Mouse (Mus musculus) limb, embryonic 12.5 days (tissue): Measurements from ENCODE around the gene Aldh1a3. TPM values are rescaled to one million over a fixed set of nuclear protein-coding genes. Genes with fewer than 3 reads are reported as not detected.

Experiments used
- ATAC-seq: fragments of 200-750 bp; cut with Nextera tagmentation; 2 replicates; pipeline ENCODE4 v1.8.0; 2017; ENCODE audit warnings: low read depth, moderate TSS enrichment; ENCODE audit not compliant: insufficient number of reproducible peaks, insufficient read depth, low FRiP score, low TSS enrichment
- H3K27ac ChIP-seq: fragments of 300-500 bp; sonication (generic); 2 replicates; pipeline ENCODE4 v1.5.1; 2016; ENCODE audit warnings: mild to moderate bottlenecking, moderate library complexity
- H3K27me3 ChIP-seq: fragments of 300-500 bp; sonication (generic); 2 replicates; pipeline ENCODE4 v1.6.1; 2016; ENCODE audit warnings: mild to moderate bottlenecking, moderate library complexity
- H3K36me3 ChIP-seq: fragments of 300-500 bp; sonication (generic); 2 replicates; pipeline ENCODE4 v1.6.1; 2016; ENCODE audit warnings: mild to moderate bottlenecking, moderate library complexity
- H3K4me1 ChIP-seq: fragments of 300-500 bp; sonication (generic); replicated peaks from 2 replicates; pipeline ENCODE4 v1.6.1; 2016
- H3K4me2 ChIP-seq: fragments of 300-500 bp; sonication (generic); 2 replicates; pipeline ENCODE4 v1.6.1; 2016; ENCODE audit warnings: mild to moderate bottlenecking, moderate library complexity
- H3K4me3 ChIP-seq: fragments of 300-500 bp; sonication (generic); replicated peaks from 2 replicates; pipeline ENCODE4 v1.5.1; 2016; ENCODE audit warnings: mild to moderate bottlenecking
- H3K9ac ChIP-seq: fragments of 300-500 bp; sonication (generic); replicated peaks from 2 replicates; pipeline ENCODE4 v1.6.1; 2016; ENCODE audit warnings: mild to moderate bottlenecking, moderate library complexity
- H3K9me3 ChIP-seq: fragments of 300-500 bp; sonication (generic); 2 replicates; pipeline ENCODE4 v1.6.1; 2016; ENCODE audit warnings: mild to moderate bottlenecking, moderate library complexity
- WGBS: fragments of 180-500 bp; shearing (Covaris S2); methylation state at CpG from one replicate; pipeline ENCODE4 v1.1.7; 2016; 5-methylcytosine and 5-hydroxymethylcytosine counted together
- polyA plus RNA-seq: library from polyadenylated mRNA; unstranded; fragments of >200 nt; fragmentation: Nextera tagmentation; extraction: Ambion mirVana; gene quantifications from 2 replicates; pipeline ENCODE4 v1.2.1, GENCODE M21; 2016

Gene Aldh1a3
- polyA plus RNA-seq, 1 experiment from 2014 or later = 6.8 TPM

- H3K4me3 ChIP-seq = no peak overlapping the region
- no peak overlapping the region for H3K4me2 ChIP-seq
- no peak overlapping the region for H3K27ac ChIP-seq
- H3K4me1 ChIP-seq = no peaks in the 10 kb centered on the region
- H3K9ac ChIP-seq = no peak overlapping the region
- no peaks in the 10 kb centered on the region for H3K36me3 ChIP-seq
- H3K9me3 ChIP-seq = no peaks in the 10 kb centered on the region
- no peaks in the 10 kb centered on the region; the same call in 1 of the 2 replicates for H3K27me3 ChIP-seq
- 83% methylated on average over 7 of the region's 7 CpGs for WGBS
- ATAC-seq = no peak
These were observed 14.2 kb downstream of the Aldh1a3 start for GRCm38 (mm10) chr7:66413093-66413492.

GRCm38 (mm10) chr7:66409433-66409832, 17.9 kb downstream of the Aldh1a3 start:
- H3K4me1 ChIP-seq = peaks cover 11% of the 10 kb centered on the region
- no peak overlapping the region for H3K4me3 ChIP-seq
- H3K27me3 ChIP-seq = no peaks in the 10 kb centered on the region; the same call in 1 of the 2 replicates
- H3K4me2 ChIP-seq = no peak overlapping the region
- no peaks in the 10 kb centered on the region for H3K36me3 ChIP-seq
- no peak overlapping the region for H3K9ac ChIP-seq
- H3K9me3 ChIP-seq = no peaks in the 10 kb centered on the region
- 67% methylated on average over 6 of the region's 6 CpGs for WGBS
- peak; percentile 9; the same call in 1 of the 2 replicates for ATAC-seq
- no peak overlapping the region for H3K27ac ChIP-seq

- no peak overlapping the region for H3K9ac ChIP-seq
- 59% methylated on average over 8 of the region's 8 CpGs for WGBS
- H3K4me1 ChIP-seq = peaks cover 19% of the 10 kb centered on the region
- H3K4me2 ChIP-seq = no peak overlapping the region
- peaks cover under 1% of the 10 kb centered on the region for H3K27me3 ChIP-seq
- H3K9me3 ChIP-seq = no peaks in the 10 kb centered on the region
- H3K36me3 ChIP-seq = no peaks in the 10 kb centered on the region
- no peak overlapping the region for H3K4me3 ChIP-seq
- H3K27ac ChIP-seq = no peak overlapping the region
- no peak for ATAC-seq
These were observed 20.3 kb downstream of the Aldh1a3 start for GRCm38 (mm10) chr7:66406971-66407370.

DNA sequence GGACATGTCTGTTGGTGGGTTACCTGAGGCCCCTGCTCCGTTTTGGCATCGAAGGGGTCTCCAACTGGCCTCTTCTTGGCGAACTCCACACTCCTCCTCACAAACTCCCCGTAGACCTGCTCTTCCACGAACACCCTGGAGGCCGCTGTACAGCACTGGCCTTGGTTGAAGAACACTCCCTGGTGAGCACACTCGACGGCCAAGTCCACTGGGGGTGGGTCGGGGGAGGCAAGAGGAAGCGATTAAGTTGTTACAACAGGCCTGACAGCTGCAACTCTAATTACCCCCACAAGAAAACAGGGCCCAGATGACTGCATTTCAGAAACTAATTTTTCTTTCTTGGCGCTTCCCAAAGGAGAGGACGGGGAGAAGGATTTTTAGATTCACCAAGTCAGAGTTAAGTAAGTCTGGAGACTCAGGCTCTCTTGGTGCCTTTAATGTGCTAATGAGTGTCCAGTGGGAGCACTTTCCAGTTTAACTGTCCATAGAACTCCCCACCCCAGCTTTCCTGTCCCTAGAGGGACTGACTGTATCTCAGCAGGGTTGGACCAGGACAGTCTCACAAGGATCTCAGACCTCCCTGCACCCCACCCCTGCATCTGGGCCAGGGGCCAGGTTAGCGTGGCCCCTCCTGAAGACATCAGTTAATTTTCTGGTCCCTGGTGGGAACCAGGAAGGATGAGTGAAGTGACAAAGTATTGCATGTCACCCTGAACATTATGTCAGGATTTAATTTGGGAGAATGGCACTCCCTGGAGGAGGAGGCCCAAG, 21.2 kb downstream of the Aldh1a3 start:
- 40% methylated on average over 13 of the region's 13 CpGs for WGBS
- Histone ChIP-seq H3K27ac (no peak overlapping the region), H3K4me3 (no peak overlapping the region), H3K9ac (no peak overlapping the region), H3K4me1 (peaks cover 24% of the 10 kb centered on the region), H3K36me3 (no peaks in the 10 kb centered on the region), H3K9me3 (no peaks in the 10 kb centered on the region), H3K4me2 (no peak overlapping the region), H3K27me3 (peaks cover 5% of the 10 kb centered on the region)
- no peak for ATAC-seq

- no peak overlapping the region for H3K27ac ChIP-seq
- 69% methylated on average over 11 of the region's 11 CpGs for WGBS
- no peak overlapping the region for H3K9ac ChIP-seq
- H3K9me3 ChIP-seq = no peaks in the 10 kb centered on the region
- H3K36me3 ChIP-seq = no peaks in the 10 kb centered on the region
- peaks cover 24% of the 10 kb centered on the region for H3K4me1 ChIP-seq
- H3K4me3 ChIP-seq = no peak overlapping the region
- ATAC-seq = no peak
- no peak overlapping the region for H3K4me2 ChIP-seq
- H3K27me3 ChIP-seq = peaks cover 5% of the 10 kb centered on the region
These were observed 21.8 kb downstream of the Aldh1a3 start for GRCm38 (mm10) chr7:66405541-66405940.

DNA sequence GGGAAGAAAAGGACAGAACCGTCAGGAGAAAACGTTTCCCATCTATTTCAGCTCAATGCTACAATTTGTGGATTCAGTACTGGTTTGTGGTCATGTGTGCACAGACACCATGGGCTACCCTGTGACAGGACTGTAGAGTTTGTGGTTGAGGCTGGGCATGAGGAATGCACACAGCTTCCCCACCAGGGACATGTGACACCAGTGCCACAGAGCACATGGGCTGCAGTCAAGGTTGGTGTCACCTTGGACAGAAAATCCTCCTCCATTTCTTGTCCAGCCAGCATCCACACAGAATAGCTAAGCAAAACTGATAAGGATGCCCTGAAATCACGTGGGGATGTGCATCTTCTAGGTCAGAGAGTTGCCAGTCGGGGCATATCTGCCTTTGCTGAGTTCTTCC, 22.5 kb downstream of the Aldh1a3 start:
- WGBS = 77% methylated on average over 4 of the region's 4 CpGs
- no peak overlapping the region for H3K9ac ChIP-seq
- no peaks in the 10 kb centered on the region for H3K36me3 ChIP-seq
- H3K4me1 ChIP-seq = peaks cover 30% of the 10 kb centered on the region
- H3K27me3 ChIP-seq = peaks cover 5% of the 10 kb centered on the region
- H3K4me3 ChIP-seq = no peak overlapping the region
- H3K9me3 ChIP-seq = no peaks in the 10 kb centered on the region
- H3K4me2 ChIP-seq = no peak overlapping the region
- ATAC-seq = no peak
- H3K27ac ChIP-seq = no peak overlapping the region; the same call in 1 of the 2 replicates

DNA sequence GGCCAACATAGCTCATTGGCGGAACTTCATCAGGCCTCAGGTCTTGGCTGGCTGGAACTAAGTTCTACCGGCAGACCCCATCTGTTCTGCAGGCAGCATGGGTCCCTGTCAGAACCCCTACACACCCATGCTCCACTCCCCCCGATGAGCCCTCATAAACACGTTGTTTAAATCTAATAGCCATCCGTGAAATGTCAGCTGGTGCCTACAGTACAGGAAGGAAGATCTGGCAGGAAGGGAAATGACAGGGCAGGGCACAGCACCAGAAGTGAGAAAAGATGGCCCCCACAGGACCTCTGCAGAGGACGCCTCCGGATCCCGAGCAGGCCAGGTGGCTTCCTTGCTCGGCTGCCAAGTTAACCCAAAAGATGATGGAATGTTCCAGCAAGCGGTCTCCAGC, 23.2 kb downstream of the Aldh1a3 start:
- 0 out of 2 replicates have a peak, but pooled peaks have one; percentile 19 for ATAC-seq

DNA sequence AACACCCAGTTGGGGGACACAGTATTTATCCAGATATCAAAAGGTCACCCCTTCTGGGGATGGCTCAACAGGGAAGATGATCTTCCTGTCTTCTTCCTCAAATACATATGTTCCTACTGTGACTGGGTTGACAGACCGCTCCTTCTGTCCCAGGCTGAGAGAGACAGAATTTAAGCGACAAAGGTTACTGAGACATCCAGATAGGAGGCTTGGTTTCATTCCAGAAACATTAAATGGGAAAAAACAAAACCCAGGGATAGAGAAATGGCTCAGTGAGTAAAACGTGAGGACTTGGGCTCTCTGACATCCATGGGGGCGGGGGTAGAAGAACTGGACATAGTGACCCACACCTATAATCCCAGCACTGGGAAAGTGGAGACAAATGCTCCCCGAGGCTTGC, 24.4 kb downstream of the Aldh1a3 start:
- H3K4me2 ChIP-seq = no peak overlapping the region
- no peaks in the 10 kb centered on the region for H3K36me3 ChIP-seq
- H3K9me3 ChIP-seq = no peaks in the 10 kb centered on the region
- ATAC-seq = no peak
- H3K4me1 ChIP-seq = peaks cover 32% of the 10 kb centered on the region
- no peak overlapping the region for H3K9ac ChIP-seq
- peaks cover 5% of the 10 kb centered on the region for H3K27me3 ChIP-seq
- WGBS = 94% methylated on average over 5 of the region's 5 CpGs
- no peak overlapping the region for H3K4me3 ChIP-seq
- no peak overlapping the region for H3K27ac ChIP-seq

More for the DNA sequence above, 23.2 kb downstream of the Aldh1a3 start:
- Histone ChIP-seq H3K27ac (no peak overlapping the region; the same call in 1 of the 2 replicates), H3K4me2 (no peak overlapping the region), H3K9ac (no peak overlapping the region), H3K4me3 (no peak overlapping the region), H3K4me1 (peaks cover 32% of the 10 kb centered on the region), H3K36me3 (no peaks in the 10 kb centered on the region), H3K27me3 (peaks cover 5% of the 10 kb centered on the region), H3K9me3 (no peaks in the 10 kb centered on the region)
- 37% methylated on average over 10 of the region's 10 CpGs for WGBS

DNA sequence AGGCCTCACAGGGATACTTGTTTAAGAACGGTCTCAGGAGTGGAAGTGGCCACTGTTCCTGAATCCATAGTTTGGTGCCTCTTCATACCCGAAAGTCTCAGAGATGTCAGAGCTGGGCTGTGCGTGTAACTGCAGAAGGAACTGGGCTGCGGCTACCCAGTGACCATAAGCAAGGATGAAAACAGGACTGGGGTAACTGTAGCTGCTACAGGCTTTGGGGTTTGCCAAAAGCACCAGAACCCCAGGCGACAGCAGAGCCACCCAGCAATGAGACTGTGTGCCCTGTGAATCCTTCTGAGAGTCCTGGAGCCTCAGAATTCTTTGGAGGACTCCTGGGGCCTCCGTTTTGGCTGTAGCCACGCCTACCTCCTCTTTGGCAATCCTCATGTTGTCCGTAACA, 25.7 kb downstream of the Aldh1a3 start:
- no peak for ATAC-seq
- Histone ChIP-seq H3K9me3 (no peaks in the 10 kb centered on the region), H3K9ac (no peak overlapping the region), H3K4me1 (peaks cover 32% of the 10 kb centered on the region), H3K36me3 (no peaks in the 10 kb centered on the region), H3K27me3 (peaks cover 5% of the 10 kb centered on the region; the same call in 1 of the 2 replicates), H3K4me3 (no peak overlapping the region), H3K4me2 (no peak overlapping the region), H3K27ac (no peak overlapping the region)
- 67% methylated on average over 8 of the region's 8 CpGs for WGBS

DNA sequence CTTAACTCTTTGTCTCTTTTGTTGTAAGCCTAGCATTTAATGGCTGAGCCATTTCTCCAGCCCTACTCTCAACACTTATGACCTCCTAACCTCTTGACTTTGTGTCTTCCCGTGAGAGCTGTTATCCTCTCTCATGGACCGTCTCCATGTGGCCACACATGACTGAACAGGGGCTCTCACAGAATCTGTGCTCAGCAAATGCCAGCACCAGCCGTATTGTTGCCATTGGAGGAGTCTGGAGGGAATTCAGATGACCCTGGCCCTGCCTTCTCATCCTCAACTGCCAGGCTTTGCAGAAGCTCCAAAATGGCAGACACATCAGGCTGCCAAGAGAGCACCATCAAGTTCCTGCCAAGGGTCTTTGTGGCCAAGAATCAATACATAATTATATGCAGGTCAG, 30.0 kb downstream of the Aldh1a3 start:
- no peaks in the 10 kb centered on the region for H3K9me3 ChIP-seq
- 73% methylated on average over 3 of the region's 3 CpGs for WGBS
- H3K36me3 ChIP-seq = no peaks in the 10 kb centered on the region
- peaks cover 5% of the 10 kb centered on the region; the same call in 1 of the 2 replicates for H3K27me3 ChIP-seq
- H3K27ac ChIP-seq = no peak overlapping the region
- H3K4me2 ChIP-seq = no peak overlapping the region
- no peak for ATAC-seq
- H3K4me3 ChIP-seq = no peak overlapping the region
- H3K4me1 ChIP-seq = peaks cover 16% of the 10 kb centered on the region
- H3K9ac ChIP-seq = no peak overlapping the region

GRCm38 (mm10) chr7:66388621-66389532, 38.4 kb downstream of the Aldh1a3 start:
- Histone ChIP-seq H3K9me3 (no peaks in the 10 kb centered on the region), H3K4me3 (peak overlapping the region; percentile 70), H3K9ac (peak overlapping the region; percentile 91; the same call in 1 of the 2 replicates), H3K27me3 (no peaks in the 10 kb centered on the region), H3K27ac (no peak overlapping the region), H3K36me3 (no peaks in the 10 kb centered on the region), H3K4me1 (peaks cover 33% of the 10 kb centered on the region), H3K4me2 (peak overlapping the region; percentile 93)
- WGBS = 13% methylated on average over 28 of the region's 28 CpGs
- peak; percentile 70 for ATAC-seq
